Mouse (Mus musculus): ENCODE measurements at regions not wholly inside any gene's neighbourhood (a gene's known extent, or its start where the extent isn't known, plus 50 kb on each side); places are given as distances from the start of the nearest gene placed in this dataset.

- no peak overlapping the region for H3K4me3 ChIP-seq (replicated peaks)
- no peak overlapping the region for H3K27ac ChIP-seq (replicated peaks)
- ATAC-seq (ENCODE audit: insufficient read depth) = no peak
- H3K9ac ChIP-seq = no peak overlapping the region
- H3K27me3 ChIP-seq = no peaks in the 10 kb centered on the region
- H3K9me3 ChIP-seq (replicated peaks) = no peaks in the 10 kb centered on the region
- no peak overlapping the region for H3K4me2 ChIP-seq
- 63% methylated on average over 1 of the region's 1 CpGs for WGBS (ENCODE audit: insufficient replicate concordance)
- H3K36me3 ChIP-seq (replicated peaks) = no peaks in the 10 kb centered on the region
- H3K4me1 ChIP-seq (replicated peaks) = no peaks in the 10 kb centered on the region
Measured at GRCm38 (mm10) chr6:55578051-55578450, 103.0 kb downstream of the Neurod6 start.

- no peak overlapping the region for H3K4me2 ChIP-seq
- no peaks in the 10 kb centered on the region for H3K27me3 ChIP-seq
- H3K36me3 ChIP-seq (replicated peaks) = no peaks in the 10 kb centered on the region
- H3K27ac ChIP-seq (replicated peaks) = no peak overlapping the region
- H3K4me1 ChIP-seq (replicated peaks) = no peaks in the 10 kb centered on the region
- 77% methylated on average over 2 of the region's 2 CpGs for WGBS (ENCODE audit: insufficient replicate concordance)
- ATAC-seq (ENCODE audit: insufficient read depth) = no peak
- H3K9me3 ChIP-seq (replicated peaks) = no peaks in the 10 kb centered on the region
- no peak overlapping the region for H3K9ac ChIP-seq
- no peak overlapping the region for H3K4me3 ChIP-seq (replicated peaks)
Measured at GRCm38 (mm10) chr6:55567521-55567920, 113.5 kb downstream of the Neurod6 start.

- WGBS (ENCODE audit: insufficient replicate concordance) = 66% methylated on average over 14 of the region's 14 CpGs
- no peaks in the 10 kb centered on the region for H3K9me3 ChIP-seq (replicated peaks)
- H3K36me3 ChIP-seq (replicated peaks) = no peaks in the 10 kb centered on the region
- H3K27me3 ChIP-seq = no peaks in the 10 kb centered on the region
- H3K27ac ChIP-seq (replicated peaks) = no peak overlapping the region
- no peaks in the 10 kb centered on the region for H3K4me1 ChIP-seq (replicated peaks)
- H3K4me3 ChIP-seq (replicated peaks) = no peak overlapping the region
- no peak for ATAC-seq (ENCODE audit: insufficient read depth)
- H3K4me2 ChIP-seq = no peak overlapping the region
- no peak overlapping the region for H3K9ac ChIP-seq
Measured at GRCm38 (mm10) chr6:55565260-55566209, 113.8 kb downstream of the Adcyap1r1 start.

GRCm38 (mm10) chr6:55560606-55561005 is 108.8 kb downstream of the Adcyap1r1 start:
- Histone ChIP-seq H3K9ac (no peak overlapping the region), H3K36me3 (replicated peaks) (no peaks in the 10 kb centered on the region), H3K27ac (replicated peaks) (no peak overlapping the region), H3K9me3 (replicated peaks) (no peaks in the 10 kb centered on the region), H3K4me2 (no peak overlapping the region), H3K4me1 (replicated peaks) (no peaks in the 10 kb centered on the region), H3K27me3 (no peaks in the 10 kb centered on the region), H3K4me3 (replicated peaks) (no peak overlapping the region)
- WGBS (ENCODE audit: insufficient replicate concordance) = 50% methylated on average over 5 of the region's 5 CpGs
- no peak for ATAC-seq (ENCODE audit: insufficient read depth)

GRCm38 (mm10) chr6:55559797-55560196 is 108.0 kb downstream of the Adcyap1r1 start:
- H3K4me2 ChIP-seq = no peak overlapping the region
- H3K27ac ChIP-seq (replicated peaks) = no peak overlapping the region
- H3K27me3 ChIP-seq = no peaks in the 10 kb centered on the region
- H3K36me3 ChIP-seq (replicated peaks) = no peaks in the 10 kb centered on the region
- no peaks in the 10 kb centered on the region for H3K9me3 ChIP-seq (replicated peaks)
- no peak for ATAC-seq (ENCODE audit: insufficient read depth)
- H3K4me3 ChIP-seq (replicated peaks) = no peak overlapping the region
- H3K4me1 ChIP-seq (replicated peaks) = no peaks in the 10 kb centered on the region
- 77% methylated on average over 11 of the region's 11 CpGs for WGBS (ENCODE audit: insufficient replicate concordance)
- H3K9ac ChIP-seq = no peak overlapping the region
